Mouse (Mus musculus) ES-E14 (cell line): ENCODE data around the gene Afmid. TPM values are rescaled to one million over a fixed set of nuclear protein-coding genes. Genes with fewer than 3 reads are reported as not detected.

Experiments used
- DNase-seq: peaks from one replicate; pipeline ENCODE4 v3.0.0-alpha.2; 2013; ENCODE audit warnings: low read depth, low spot score
- H3K27ac ChIP-seq: 2 replicates; pipeline ENCODE4 v1.5.1; 2012; ENCODE audit warnings: low read depth, mild to moderate bottlenecking, low read length, moderate library complexity, mixed read lengths; ENCODE audit not compliant: poor library complexity, insufficient read depth, severe bottlenecking
- H3K36me3 ChIP-seq: 2 replicates; pipeline ENCODE4 v1.6.1; 2012; ENCODE audit warnings: mild to moderate bottlenecking, low read length, moderate library complexity, mixed read lengths; ENCODE audit not compliant: control insufficient read depth, poor library complexity, insufficient read depth, severe bottlenecking
- H3K4me1 ChIP-seq, 2 experiments: fragments of 150-350 bp in 1 of 2; sonication (generic) in 1 of 2; 2 replicates each; pipeline ENCODE4 v1.6.1; 2012; ENCODE audit warnings: low read length in 2 of 2, mild to moderate bottlenecking in 1 of 2, mixed read lengths in 1 of 2; ENCODE audit not compliant: control insufficient read depth in 2 of 2, insufficient read depth in 2 of 2, poor library complexity in 1 of 2
- H3K4me3 ChIP-seq, 2 experiments: fragments of 150-350 bp in 1 of 2; sonication (generic) in 1 of 2; 2 replicates each; pipeline ENCODE4 v1.5.1; 2012; ENCODE audit warnings: low read length in 2 of 2, low read depth in 1 of 2, mild to moderate bottlenecking in 1 of 2, mixed read lengths in 1 of 2; ENCODE audit not compliant: insufficient read depth in 1 of 2, poor library complexity in 1 of 2, severe bottlenecking in 1 of 2
- H3K9ac ChIP-seq: 2 replicates; pipeline ENCODE4 v1.6.1; 2012; ENCODE audit warnings: low read depth, mild to moderate bottlenecking, low read length, mixed read lengths; ENCODE audit not compliant: poor library complexity, insufficient read depth, severe bottlenecking
- H3K9me3 ChIP-seq: fragments of 150-350 bp; sonication (generic); 2 replicates; pipeline ENCODE4 v1.6.1; 2012; ENCODE audit warnings: low read depth, mild to moderate bottlenecking, low read length; ENCODE audit not compliant: control insufficient read depth, insufficient read depth
- CHD2 ChIP-seq: IDR thresholded peaks from 2 replicates; pipeline ENCODE4 v1.6.1; 2014; ENCODE audit warnings: mild to moderate bottlenecking, low read depth, low read length, inconsistent platforms
- HCFC1 ChIP-seq: IDR thresholded peaks from 2 replicates; pipeline ENCODE4 v1.6.1; 2012; ENCODE audit warnings: low read length, inconsistent platforms, borderline replicate concordance; ENCODE audit not compliant: insufficient read depth
- MAFK ChIP-seq: IDR thresholded peaks from 2 replicates; pipeline ENCODE4 v1.6.1; 2014; ENCODE audit warnings: mild to moderate bottlenecking, low read depth, low read length, inconsistent platforms; ENCODE audit not compliant: insufficient read depth
- ZC3H11A ChIP-seq: IDR thresholded peaks from 2 replicates; pipeline ENCODE4 v1.6.1; 2012; ENCODE audit warnings: low read depth, mild to moderate bottlenecking, inconsistent platforms, low read length, borderline replicate concordance
- ZNF384 ChIP-seq: IDR thresholded peaks from 2 replicates; pipeline ENCODE4 v1.6.1; 2012; ENCODE audit warnings: low read depth, low read length, inconsistent platforms
- in situ Hi-C, 2 experiments: fragments of 600-800 bp; cut with MboI; formaldehyde crosslinking; loops; one replicate each; pipeline ENCODE4 v1.15.1; 2025; ENCODE audit warnings: low sequenced_read_pairs in 2 of 2, inconsistent platforms in 1 of 2; ENCODE audit not compliant: unreplicated experiment in 2 of 2
- total RNA-seq: library from RNA; depleted of rRNA; stranded (reverse); fragments of 300-350 nt; gene quantifications from 2 replicates; pipeline ENCODE4 v1.2.3, GENCODE M21; 2012

The Afmid gene
- total RNA-seq, 1 experiment, result 1.8 TPM

GRCm38 (mm10) chr11:117781199-117781821, 44.4 kb upstream of the Afmid start:
- H3K9me3 ChIP-seq, result no peaks in the 10 kb centered on the region
- in situ Hi-C loops, result no loop called here
- H3K27ac ChIP-seq, result peak overlapping the region; percentile 69
- H3K36me3 ChIP-seq, result peaks cover 9% of the 10 kb centered on the region; the same call in 1 of the 2 replicates
- TF ChIP-seq ZC3H11A (no peak), MAFK (no peak), HCFC1 (no peak), CHD2 (no peak), ZNF384 (no peak)
- H3K4me3 ChIP-seq, result peak overlapping the region; percentile 73 to 78
- peaks cover 8 to 29% of the 10 kb centered on the region in 2 experiments; a peak in 3 of 4 replicates for H3K4me1 ChIP-seq
- peak overlapping the region; percentile 49 for H3K9ac ChIP-seq
- no peak for DNase-seq

DNA sequence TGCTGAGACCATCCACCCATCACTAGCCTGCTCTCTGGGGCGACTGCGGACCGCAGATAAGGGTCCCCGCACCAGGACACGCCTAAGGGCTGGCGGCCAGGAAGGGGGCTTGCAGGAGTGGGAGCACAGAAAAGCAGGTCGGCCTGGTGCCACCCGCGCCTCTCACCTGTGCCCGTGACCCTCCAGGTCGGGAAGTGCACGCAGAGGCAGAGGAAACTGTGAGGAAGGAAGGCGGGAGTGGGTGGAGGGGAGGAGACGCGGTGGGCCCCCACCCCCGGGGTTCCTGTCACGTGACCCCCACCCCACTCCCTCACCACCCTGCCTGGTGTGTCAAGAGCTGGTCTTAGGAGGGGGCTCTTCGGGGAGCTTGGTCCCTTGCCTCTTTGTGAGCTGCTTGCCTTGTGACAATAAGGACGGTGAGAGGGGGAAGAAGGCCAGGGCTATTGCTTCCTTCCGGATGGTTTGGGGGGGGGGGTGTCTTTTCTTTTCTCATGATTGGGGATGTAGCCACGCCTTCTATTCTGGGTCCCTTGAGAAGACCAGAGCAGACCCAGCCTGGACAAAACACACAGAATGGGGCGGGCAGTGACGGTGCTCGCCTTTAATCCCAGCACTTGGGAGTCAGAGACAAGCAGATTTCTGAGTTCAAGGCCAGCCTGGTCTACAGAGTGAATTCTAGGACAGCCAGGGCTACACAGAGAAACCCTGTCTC, 43.6 kb upstream of the Afmid start, which contains the start of the genes Tmc8 and Tmc6:
Gene Tmc8, plus strand, starts transcription at position 84 of the 712 bp plus-strand sequence.
Gene Tmc6, minus strand, starts transcription at position 206 of the 712 bp plus-strand sequence.
- H3K4me3 ChIP-seq, result peak within 1 kb of the TSS; percentile 73 to 78
- no peaks in the 10 kb centered on the region for H3K9me3 ChIP-seq
- TF ChIP-seq CHD2 (no peak), MAFK (no peak), ZNF384 (no peak), HCFC1 (no peak), ZC3H11A (no peak)
- peaks cover 9% of the 10 kb centered on the region; the same call in 1 of the 2 replicates for H3K36me3 ChIP-seq
- H3K9ac ChIP-seq, result peak within 1 kb of the TSS; percentile 70
- H3K4me1 ChIP-seq, result peaks cover 8 to 33% of the 10 kb centered on the region in 2 experiments; a peak in 3 of 4 replicates
- in situ Hi-C loops, result no loop called here
- H3K27ac ChIP-seq, result peak within 1 kb of the TSS; percentile 69
- DNase-seq, result no peak

GRCm38 (mm10) chr11:117782705-117783034, 43.1 kb upstream of the Afmid start:
- H3K4me1 ChIP-seq, result peaks cover 8 to 33% of the 10 kb centered on the region in 2 experiments; a peak in 3 of 4 replicates
- TF ChIP-seq ZNF384 (no peak), MAFK (no peak), CHD2 (no peak), HCFC1 (no peak), ZC3H11A (no peak)
- no peaks in the 10 kb centered on the region for H3K9me3 ChIP-seq
- peak overlapping the region; percentile 41 to 78 for H3K4me3 ChIP-seq
- H3K9ac ChIP-seq, result peak overlapping the region; percentile 64
- in situ Hi-C loops, result no loop called here
- H3K36me3 ChIP-seq, result peaks cover 5% of the 10 kb centered on the region; the same call in 1 of the 2 replicates
- DNase-seq, result no peak
- no peak overlapping the region for H3K27ac ChIP-seq

GRCm38 (mm10) chr11:117783089-117783488, 42.6 kb upstream of the Afmid start:
- DNase-seq, result no peak
- Histone ChIP-seq H3K36me3 (peaks cover 2% of the 10 kb centered on the region; the same call in 1 of the 2 replicates), H3K9me3 (no peaks in the 10 kb centered on the region), H3K27ac (no peak overlapping the region), H3K9ac (peak overlapping the region; percentile 64), H3K4me3 (peak overlapping the region; percentile 51 to 78), H3K4me1 (peaks cover 8 to 33% of the 10 kb centered on the region in 2 experiments; a peak in 3 of 4 replicates)
- TF ChIP-seq ZC3H11A (no peak), CHD2 (no peak), ZNF384 (no peak)
- in situ Hi-C loops, result no loop called here
